Mouse (Mus musculus) intestine, embryonic 15.5 days (tissue): ENCODE measurements around the gene Pcdh11x. TPM values are rescaled to one million over a fixed set of nuclear protein-coding genes. Genes with fewer than 3 reads are reported as not detected.
"Not testable (repeated sequence)": the region's sequence is repeated elsewhere in the genome, so short reads cannot be mapped to it uniquely, and the experiment has no call there.

ENCODE experiments used
- ATAC-seq: fragments of 200-750 bp; cut with Nextera tagmentation; 2 replicates; pipeline ENCODE4 v1.8.0; 2017; ENCODE audit warnings: moderate TSS enrichment, moderate library complexity
- H3K27ac ChIP-seq: fragments of 300-500 bp; sonication (generic); 2 replicates; pipeline ENCODE4 v1.5.1; 2015; ENCODE audit warnings: mild to moderate bottlenecking, inconsistent platforms
- H3K27me3 ChIP-seq: fragments of 300-500 bp; sonication (generic); replicated peaks from 2 replicates; pipeline ENCODE4 v1.6.1; 2015; ENCODE audit warnings: inconsistent platforms
- H3K36me3 ChIP-seq: fragments of 300-500 bp; sonication (generic); 2 replicates; pipeline ENCODE4 v1.6.1; 2015; ENCODE audit warnings: inconsistent platforms
- H3K4me1 ChIP-seq: fragments of 300-500 bp; sonication (generic); replicated peaks from 2 replicates; pipeline ENCODE4 v1.6.1; 2015; ENCODE audit warnings: inconsistent platforms
- H3K4me2 ChIP-seq: fragments of 300-500 bp; sonication (generic); replicated peaks from 2 replicates; pipeline ENCODE4 v1.6.1; 2015; ENCODE audit warnings: mild to moderate bottlenecking, inconsistent platforms
- H3K4me3 ChIP-seq: fragments of 300-500 bp; sonication (generic); replicated peaks from 2 replicates; pipeline ENCODE4 v1.5.1; 2015; ENCODE audit warnings: inconsistent platforms
- H3K9ac ChIP-seq: fragments of 300-500 bp; sonication (generic); 2 replicates; pipeline ENCODE4 v1.6.1; 2015; ENCODE audit warnings: inconsistent platforms
- H3K9me3 ChIP-seq: fragments of 300-500 bp; sonication (generic); 2 replicates; pipeline ENCODE4 v1.6.1; 2016; ENCODE audit warnings: inconsistent platforms
- WGBS: fragments of 180-500 bp; shearing (Covaris S2); methylation state at CpG from one replicate; pipeline ENCODE4 v1.1.7; 2015; 5-methylcytosine and 5-hydroxymethylcytosine counted together
- polyA plus RNA-seq: library from polyadenylated mRNA; unstranded; fragments of >200 nt; fragmentation: Nextera tagmentation; extraction: Ambion mirVana; gene quantifications from 2 replicates; pipeline ENCODE4 v1.2.1, GENCODE M21; 2015

The Pcdh11x gene
- polyA plus RNA-seq, 1 experiment from 2014 or later: 3.6 TPM

- WGBS: 63% methylated on average over 1 of the region's 1 CpGs
- no peaks in the 10 kb centered on the region for H3K4me1 ChIP-seq
- ATAC-seq: no peak
- no peaks in the 10 kb centered on the region for H3K9me3 ChIP-seq
- no peak overlapping the region for H3K27ac ChIP-seq
- no peaks in the 10 kb centered on the region for H3K27me3 ChIP-seq
- no peak overlapping the region for H3K4me2 ChIP-seq
- H3K4me3 ChIP-seq: no peak overlapping the region
- no peaks in the 10 kb centered on the region for H3K36me3 ChIP-seq
- no peak overlapping the region for H3K9ac ChIP-seq
Observed at GRCm38 (mm10) chrX:120599309-120599708, 309.2 kb downstream of the Pcdh11x start.

GRCm38 (mm10) chrX:120618460-120618859, 328.4 kb downstream of the Pcdh11x start:
- Histone ChIP-seq H3K4me3 (no peak overlapping the region), H3K9me3 (no peaks in the 10 kb centered on the region), H3K27me3 (no peaks in the 10 kb centered on the region), H3K4me2 (no peak overlapping the region), H3K4me1 (no peaks in the 10 kb centered on the region), H3K27ac (no peak overlapping the region), H3K9ac (no peak overlapping the region), H3K36me3 (no peaks in the 10 kb centered on the region)
- no peak for ATAC-seq
- 57% methylated on average over 4 of the region's 4 CpGs for WGBS

- 93% methylated on average over 1 of the region's 1 CpGs for WGBS
- H3K27ac ChIP-seq: not testable (repeated sequence)
Observed at GRCm38 (mm10) chrX:120670236-120670635, 380.2 kb downstream of the Pcdh11x start.

GRCm38 (mm10) chrX:120734144-120734543, 444.1 kb downstream of the Pcdh11x start:
- H3K4me1 ChIP-seq: no peaks in the 10 kb centered on the region
- H3K4me3 ChIP-seq: no peak overlapping the region
- no peaks in the 10 kb centered on the region for H3K9me3 ChIP-seq

More at GRCm38 (mm10) chrX:120670236-120670635, 380.2 kb downstream of the Pcdh11x start:
- not testable (repeated sequence) for H3K36me3 ChIP-seq, H3K9me3 ChIP-seq, H3K9ac ChIP-seq, H3K4me2 ChIP-seq, H3K27me3 ChIP-seq, ATAC-seq, H3K4me3 ChIP-seq, H3K4me1 ChIP-seq

GRCm38 (mm10) chrX:120735792-120736191, 445.7 kb downstream of the Pcdh11x start:
- no peaks in the 10 kb centered on the region for H3K27me3 ChIP-seq
- no peak overlapping the region for H3K4me3 ChIP-seq
- WGBS: 25% methylated on average over 1 of the region's 1 CpGs
- H3K9me3 ChIP-seq: no peaks in the 10 kb centered on the region
- H3K4me2 ChIP-seq: no peak overlapping the region
- no peak for ATAC-seq
- H3K9ac ChIP-seq: no peak overlapping the region
- H3K27ac ChIP-seq: no peak overlapping the region
- H3K36me3 ChIP-seq: no peaks in the 10 kb centered on the region
- H3K4me1 ChIP-seq: no peaks in the 10 kb centered on the region

More at GRCm38 (mm10) chrX:120734144-120734543, 444.1 kb downstream of the Pcdh11x start:
- no peak overlapping the region for H3K4me2 ChIP-seq
- no peak for ATAC-seq
- H3K27me3 ChIP-seq: no peaks in the 10 kb centered on the region
- no peak overlapping the region for H3K9ac ChIP-seq
- H3K27ac ChIP-seq: no peak overlapping the region
- H3K36me3 ChIP-seq: no peaks in the 10 kb centered on the region

- Histone ChIP-seq H3K27me3 (no peaks in the 10 kb centered on the region), H3K4me3 (no peak overlapping the region), H3K27ac (no peak overlapping the region), H3K4me2 (no peak overlapping the region), H3K9me3 (no peaks in the 10 kb centered on the region), H3K36me3 (no peaks in the 10 kb centered on the region), H3K4me1 (no peaks in the 10 kb centered on the region), H3K9ac (no peak overlapping the region)
- 91% methylated on average over 3 of the region's 3 CpGs for WGBS
- no peak for ATAC-seq
Observed at GRCm38 (mm10) chrX:120944556-120944955, 654.5 kb downstream of the Pcdh11x start.

Other genes starting within 250 kb of the Pcdh11x start
- not detected in 2 replicates for gene H2afb3, start 22.8 kb downstream of the Pcdh11x start, polyA plus RNA-seq